Mouse (Mus musculus) kidney, adult 11 months (tissue): Measurements from ENCODE around the gene Dnajc5g.

Experiments
- DNase-seq: peaks from one replicate; pipeline ENCODE4 v3.0.0; 2022

The Dnajc5g gene

GRCm38 (mm10) chr5:31105814-31106335, at the start of gene Dnajc5g:
Gene Dnajc5g (plus strand): TSS chr5:31106285.
- no peak for DNase-seq

GRCm38 (mm10) chr5:31069810-31070209, 36.3 kb upstream of the Dnajc5g start:
- DNase-seq: no peak

DNA sequence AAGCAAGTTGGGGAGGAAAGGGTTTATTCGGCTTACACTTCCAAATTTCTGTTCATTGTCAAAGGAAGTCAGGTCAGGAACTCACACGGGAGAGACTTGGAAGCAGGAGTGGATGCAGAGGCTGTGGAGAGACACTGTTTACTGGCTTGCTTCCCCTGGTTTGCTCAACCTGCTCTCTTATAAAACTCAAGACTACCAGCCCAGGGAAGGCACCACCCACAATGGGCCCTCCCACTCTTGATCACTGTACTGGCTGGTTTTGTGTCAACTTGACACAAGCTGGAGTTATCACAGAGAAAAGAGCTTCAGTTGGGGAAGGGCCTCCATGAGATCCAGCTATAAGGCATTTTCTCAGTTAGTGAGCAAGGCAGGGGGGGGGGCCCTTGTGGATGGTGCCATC, 35.0 kb upstream of the Dnajc5g start:
- no peak for DNase-seq

DNA sequence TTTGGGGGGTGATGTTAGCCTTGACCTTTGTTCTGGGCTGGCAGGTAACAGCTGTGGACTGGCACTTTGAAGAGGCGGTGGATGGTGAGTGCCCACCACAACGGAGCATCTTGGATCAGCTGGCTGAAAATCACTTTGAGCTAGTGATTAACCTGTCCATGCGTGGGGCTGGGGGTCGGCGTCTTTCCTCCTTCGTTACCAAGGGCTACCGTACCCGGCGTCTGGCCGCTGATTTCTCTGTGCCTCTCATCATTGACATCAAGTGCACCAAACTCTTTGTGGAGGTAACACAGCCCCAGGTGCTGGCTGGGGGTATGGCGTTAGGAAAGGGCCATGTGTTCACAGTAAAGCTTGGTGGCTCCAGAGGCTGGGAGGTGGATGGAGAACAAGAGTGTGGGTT, 34.3 kb upstream of the Dnajc5g start:
- DNase-seq: no peak

DNA sequence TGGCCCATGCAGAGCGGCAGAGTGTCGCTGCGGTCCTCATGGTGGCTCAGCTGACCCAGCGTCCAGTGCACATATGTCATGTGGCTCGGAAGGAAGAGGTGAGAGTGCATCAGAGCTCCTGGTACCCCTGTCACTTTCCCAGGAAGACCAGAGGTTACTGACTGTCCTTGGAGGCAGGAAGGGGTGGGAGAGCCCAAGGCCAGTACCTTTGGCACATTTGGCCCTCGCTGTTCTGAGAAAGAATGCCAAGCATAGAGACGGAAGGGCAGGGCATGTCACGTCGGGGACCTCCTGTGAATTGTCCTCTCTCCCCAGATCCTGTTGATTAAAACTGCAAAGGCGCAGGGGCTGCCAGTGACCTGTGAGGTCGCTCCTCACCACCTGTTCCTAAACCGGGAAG, 32.9 kb upstream of the Dnajc5g start:
- DNase-seq: no peak

DNA sequence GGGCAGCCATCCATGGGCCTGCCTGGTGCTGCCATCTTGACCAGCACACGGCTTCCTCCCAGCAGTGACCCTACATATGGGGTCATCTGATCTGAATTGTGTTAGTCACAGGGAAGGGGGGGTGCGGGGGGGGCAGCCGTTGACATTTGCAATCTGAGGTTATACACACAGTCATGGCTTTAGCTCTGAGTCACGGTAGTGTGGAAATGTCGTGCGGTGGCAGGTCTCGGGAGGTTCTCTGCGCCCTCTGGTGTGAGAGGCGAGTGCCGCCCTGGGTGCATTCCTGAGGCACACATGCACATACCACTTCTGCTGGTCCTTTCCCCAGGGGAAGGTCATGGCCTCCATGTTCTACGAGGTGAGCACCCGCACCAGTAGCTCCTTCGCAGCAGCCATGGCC, 29.7 kb upstream of the Dnajc5g start:
- no peak for DNase-seq

GRCm38 (mm10) chr5:31080059-31080794, 25.9 kb upstream of the Dnajc5g start:
- no peak for DNase-seq

- DNase-seq: no peak
Observed at GRCm38 (mm10) chr5:31080795-31081164, 25.3 kb upstream of the Dnajc5g start.

- no peak for DNase-seq
Observed at GRCm38 (mm10) chr5:31081386-31081785, 24.7 kb upstream of the Dnajc5g start.

DNA sequence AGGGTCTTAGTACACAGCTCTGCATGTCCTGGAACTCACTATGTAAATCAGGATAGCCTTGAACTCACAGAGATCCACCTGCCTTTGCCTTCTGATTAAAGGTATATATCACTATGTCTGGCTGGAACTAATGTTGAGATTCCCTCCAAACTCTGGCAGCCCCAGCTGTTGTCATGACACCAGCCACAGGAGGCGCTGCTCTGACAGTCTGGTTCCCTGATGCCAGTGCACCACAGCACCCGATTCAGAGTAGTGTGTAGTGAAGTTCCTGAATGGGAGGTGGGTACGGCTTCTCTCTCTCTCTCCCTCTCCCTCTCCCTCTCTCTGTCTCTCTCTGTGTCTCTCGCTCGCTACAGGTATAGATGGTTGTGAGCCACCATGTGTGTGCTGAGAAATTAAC, 23.7 kb upstream of the Dnajc5g start:
- DNase-seq: no peak

- peak; percentile 48 for DNase-seq
Observed at GRCm38 (mm10) chr5:31082935-31083625, 23.0 kb upstream of the Dnajc5g start.

- no peak for DNase-seq
Observed at GRCm38 (mm10) chr5:31083949-31084348, 22.1 kb upstream of the Dnajc5g start.

DNA sequence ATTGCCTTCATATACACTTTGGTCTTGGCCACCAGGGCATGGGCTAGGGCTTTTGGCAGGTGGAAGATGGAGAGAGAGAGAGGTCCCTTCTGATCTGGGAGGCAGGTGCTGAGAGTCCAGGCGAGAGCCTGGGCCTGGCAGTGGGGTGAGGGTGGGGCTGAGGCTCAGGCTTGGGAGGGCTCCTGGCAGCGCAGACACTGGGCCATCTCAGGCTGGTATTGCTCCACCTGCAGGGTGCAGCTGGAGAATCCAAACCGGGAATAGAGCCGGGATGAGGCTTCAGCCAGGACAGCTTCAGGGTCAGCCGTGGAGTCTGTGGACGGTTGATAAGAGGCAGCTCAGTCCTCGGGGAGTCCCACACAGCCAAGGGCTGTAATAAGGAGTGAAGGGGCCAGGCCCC, 19.5 kb upstream of the Dnajc5g start:
- no peak for DNase-seq

- no peak for DNase-seq
Observed at GRCm38 (mm10) chr5:31087131-31087530, 19.0 kb upstream of the Dnajc5g start.

DNA sequence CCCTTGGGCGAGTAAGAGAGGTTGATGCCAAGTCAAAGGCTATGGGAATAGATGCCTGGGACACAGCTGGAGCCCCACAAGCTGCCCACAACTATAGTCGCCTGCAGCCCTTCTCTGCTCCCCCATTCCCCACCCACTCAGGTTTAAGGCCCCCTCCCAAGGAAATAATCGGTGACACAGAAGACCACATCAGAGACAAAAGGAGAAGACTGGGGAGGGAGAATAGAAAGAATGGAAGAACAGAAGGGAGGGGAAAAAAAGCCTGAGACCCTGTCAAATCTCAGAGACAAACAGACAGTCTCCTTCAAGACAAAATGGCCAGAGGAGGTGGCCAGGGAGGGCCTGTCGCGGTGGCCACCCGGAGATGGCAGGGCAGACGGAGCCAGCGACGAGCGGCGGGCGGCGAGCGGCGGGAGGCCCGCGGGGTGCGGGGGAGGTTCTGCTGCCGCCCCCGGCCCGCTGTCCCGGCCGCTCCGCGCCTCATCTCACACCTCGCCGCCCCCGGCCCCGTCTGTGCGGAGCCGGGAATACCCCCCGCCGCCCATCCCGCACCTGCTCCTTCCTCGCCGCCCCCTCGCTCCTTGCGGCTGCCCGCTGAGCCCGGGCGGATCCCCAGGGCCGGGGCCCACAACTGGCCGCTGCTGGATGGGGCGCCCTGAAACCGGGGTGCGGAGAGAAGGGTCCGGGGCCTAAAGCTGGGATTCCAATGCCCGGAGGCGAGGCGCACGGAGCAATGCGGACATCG, 13.7 kb upstream of the Dnajc5g start:
- DNase-seq: no peak

- peak; percentile 49 for DNase-seq
Observed at GRCm38 (mm10) chr5:31093151-31094041, 12.7 kb upstream of the Dnajc5g start.

DNA sequence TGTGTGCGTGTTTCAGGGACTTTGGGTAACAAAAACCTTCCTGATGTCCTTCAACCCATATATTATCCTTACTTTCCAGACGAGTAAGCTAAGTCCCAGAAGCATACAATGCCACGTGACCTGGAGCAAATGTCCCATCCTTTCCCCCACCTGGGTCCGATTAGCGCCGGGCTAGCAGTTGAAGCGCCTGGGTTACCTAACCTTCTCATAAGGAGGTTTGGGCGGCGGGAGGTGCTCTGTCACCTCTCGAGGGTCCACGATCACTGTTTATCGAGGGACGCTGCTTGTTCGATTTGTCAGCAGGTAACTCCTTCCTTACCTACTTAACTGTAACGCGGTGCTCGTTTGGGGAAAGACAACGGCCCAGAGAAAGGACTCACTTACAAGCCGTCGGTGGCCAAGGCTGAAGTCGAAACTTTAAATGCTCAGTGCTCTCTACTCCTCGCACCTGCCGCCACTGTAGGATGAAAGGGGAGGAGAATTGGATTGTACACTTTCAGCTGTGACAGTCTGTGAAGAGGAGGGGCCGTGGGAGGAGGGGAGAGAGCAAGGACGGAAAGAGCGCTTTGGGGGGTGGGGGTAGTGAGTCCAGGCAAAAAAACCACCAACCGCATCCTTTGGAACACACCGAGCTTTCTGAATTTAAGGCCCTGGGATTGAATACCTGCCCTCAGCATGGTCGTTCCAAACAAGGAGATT, 11.8 kb upstream of the Dnajc5g start:
- no peak for DNase-seq

GRCm38 (mm10) chr5:31094799-31095691, 11.0 kb upstream of the Dnajc5g start:
- peak; percentile 30 for DNase-seq

DNA sequence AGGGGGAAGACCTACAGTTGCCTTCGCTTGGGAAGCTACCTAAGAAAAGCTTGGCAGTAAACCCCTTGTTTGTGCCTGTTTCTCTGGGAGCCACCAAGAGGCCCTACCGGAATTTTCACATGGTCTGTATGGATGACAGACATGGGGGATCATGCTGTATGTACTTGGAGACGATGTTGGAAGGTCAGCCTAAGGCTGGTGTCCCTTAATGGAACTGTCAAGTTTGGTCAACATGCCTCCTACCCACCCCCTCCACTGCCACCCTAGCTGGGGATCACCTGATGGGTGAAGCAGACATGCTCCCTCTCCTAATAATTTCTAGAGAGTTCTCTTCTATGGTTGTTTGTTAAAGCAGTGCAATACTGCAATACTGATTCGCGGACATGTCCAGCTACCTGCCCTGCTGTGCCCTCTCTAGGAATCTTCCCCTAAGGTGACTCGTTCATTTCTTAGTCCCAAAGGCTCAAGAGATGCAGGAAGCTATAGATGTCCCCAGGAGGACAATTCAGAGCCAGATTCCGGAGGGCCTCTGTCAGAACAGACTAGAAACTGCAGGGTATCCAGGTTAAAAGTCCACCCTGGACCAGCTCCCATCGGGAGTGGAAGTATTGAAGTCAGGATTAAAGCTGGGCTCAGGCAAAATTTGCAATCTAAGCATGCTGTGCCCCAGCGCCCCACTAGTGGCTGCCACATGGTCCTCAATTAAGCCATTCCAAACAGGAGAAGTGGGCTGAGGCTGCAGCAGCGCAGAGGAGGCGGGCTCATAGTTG, 10.2 kb upstream of the Dnajc5g start:
- no peak for DNase-seq

DNA sequence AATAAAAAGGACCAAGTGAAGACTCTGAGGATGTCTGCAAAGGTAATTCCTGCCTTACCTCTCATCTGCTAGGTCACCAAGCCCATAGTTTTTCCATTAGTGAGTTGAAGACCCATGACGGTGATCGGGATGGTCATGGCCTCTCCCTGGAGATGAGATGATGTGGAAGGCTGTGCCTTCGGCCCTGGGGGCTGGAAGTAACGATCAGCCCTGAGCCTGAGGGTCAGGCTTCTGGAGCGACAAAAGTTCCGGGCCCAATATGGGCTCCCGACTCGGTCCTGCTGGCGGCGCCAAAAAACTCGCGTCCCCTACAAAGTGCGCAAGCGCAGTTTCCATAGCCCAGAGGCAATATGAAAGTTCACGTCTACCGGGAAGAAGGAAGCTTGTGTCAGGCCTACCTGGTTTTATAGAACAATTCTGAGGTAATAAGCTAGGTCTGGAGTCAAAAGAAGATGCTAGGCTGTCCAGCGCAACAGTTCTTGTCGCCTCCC, 2.0 kb downstream of the Dnajc5g start, which contains the start of gene Slc30a3:
Gene Slc30a3, minus strand, starts transcription at position 238 of the 491 bp plus-strand sequence.
- no peak for DNase-seq
